Comparison of ENCODE assay signal across 8 mouse cellular contexts in the genomic region with DNA sequence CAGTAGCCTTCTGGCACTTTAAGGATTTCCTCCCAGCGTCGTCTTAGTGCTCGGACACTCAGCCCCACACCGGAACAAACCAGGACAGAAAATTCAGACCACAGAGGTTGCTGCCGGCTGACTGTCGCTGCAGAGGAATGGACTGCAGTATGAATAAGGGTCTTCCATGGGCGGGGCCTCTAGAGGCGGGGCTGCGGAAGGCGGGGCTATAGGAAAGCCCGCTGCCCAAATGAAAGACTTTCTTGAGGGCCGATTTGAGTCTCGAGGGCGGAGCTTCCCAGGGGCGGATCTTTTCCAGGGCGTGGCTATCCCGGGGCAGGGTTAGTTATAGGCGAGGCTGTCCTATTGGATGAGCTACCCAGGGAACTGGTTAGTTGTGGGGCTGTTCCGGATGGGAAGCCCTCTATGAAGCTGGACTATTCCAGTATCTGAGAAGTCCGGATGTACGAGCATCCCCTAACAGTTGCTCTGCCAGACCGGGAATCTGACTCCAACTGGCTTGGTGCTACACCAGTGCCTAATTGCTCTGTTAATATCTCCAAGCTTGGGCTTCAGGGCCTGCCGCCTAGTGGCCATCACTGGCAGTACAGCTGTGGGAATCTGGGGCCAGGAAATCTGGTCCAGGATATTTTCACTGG. TPM values are rescaled to one million over a fixed set of nuclear protein-coding genes. Genes with fewer than 3 reads are reported as not detected.
DNase-seq lines count a peak whose midpoint lies in the region; ATAC-seq and TF ChIP-seq lines count a peak whose summit lies in the region.

Gene Tcaf2, minus strand, starts transcription at position 343 of the 638 bp plus-strand sequence.

- no peaks in the 10 kb centered on the region for H3K36me3 ChIP-seq in heart, embryonic 12.5 days
- no peaks in the 10 kb centered on the region for H3K36me3 ChIP-seq in kidney, embryonic 16.5 days (ENCODE audit: insufficient read depth, low read length)
- H3K36me3 ChIP-seq in myocyte (ENCODE audit: control insufficient read depth, insufficient read depth) = no peaks in the 10 kb centered on the region
- H3K36me3 ChIP-seq in stomach, embryonic 15.5 days = no peaks in the 10 kb centered on the region

- no peaks in the 10 kb centered on the region for H3K79me2 ChIP-seq in myocyte (ENCODE audit: control insufficient read depth, insufficient read depth)

- peak within 1 kb of the TSS; percentile 47 for H3K4me3 ChIP-seq in heart, embryonic 12.5 days
- peak within 1 kb of the TSS; percentile 47 for H3K4me3 ChIP-seq in kidney, embryonic 16.5 days (ENCODE audit: low read length)
- H3K4me3 ChIP-seq in myocyte = peak within 1 kb of the TSS; percentile 37
- H3K4me3 ChIP-seq in stomach, embryonic 15.5 days (replicated peaks) = peak within 1 kb of the TSS; percentile 50

- H3K4me1 ChIP-seq in heart, embryonic 12.5 days (replicated peaks) = 0 out of 2 replicates have a peak, but pooled peaks cover 2% of the 10 kb centered on the region
- H3K4me1 ChIP-seq in kidney, embryonic 16.5 days (ENCODE audit: insufficient read depth, low read length) = no peaks in the 10 kb centered on the region
- no peaks in the 10 kb centered on the region for H3K4me1 ChIP-seq in stomach, embryonic 15.5 days

- WGBS in heart, embryonic 12.5 days = under 1% methylated on average over 23 of the region's 23 CpGs
- WGBS in kidney, embryonic 16.5 days = under 1% methylated on average over 23 of the region's 23 CpGs
- under 1% methylated on average over 23 of the region's 23 CpGs for WGBS in stomach, embryonic 15.5 days

- H3K27me3 ChIP-seq in heart, embryonic 12.5 days (replicated peaks) = no peaks in the 10 kb centered on the region
- H3K27me3 ChIP-seq in kidney, embryonic 16.5 days (ENCODE audit: insufficient read depth, low read length) = no peaks in the 10 kb centered on the region
- no peaks in the 10 kb centered on the region for H3K27me3 ChIP-seq in myocyte (ENCODE audit: control insufficient read depth, insufficient read depth, insufficient read length)
- no peaks in the 10 kb centered on the region for H3K27me3 ChIP-seq in stomach, embryonic 15.5 days (replicated peaks)

- peak; percentile 96 for ATAC-seq in heart, embryonic 12.5 days (ENCODE audit: insufficient number of reproducible peaks, low FRiP score)
- ATAC-seq in kidney, embryonic 16.5 days (ENCODE audit: low FRiP score, low TSS enrichment) = peak; percentile 100
- ATAC-seq in stomach, embryonic 15.5 days (ENCODE audit: insufficient read depth, low FRiP score, low read depth) = peak; percentile 97

- no peak within 1 kb of the TSS for H3ac ChIP-seq in myocyte (ENCODE audit: control insufficient read depth, insufficient read length)

- H3K4me2 ChIP-seq in heart, embryonic 12.5 days = peak within 1 kb of the TSS; percentile 69
- peak within 1 kb of the TSS; percentile 61 for H3K4me2 ChIP-seq in kidney, embryonic 16.5 days (replicated peaks; ENCODE audit: low read depth, low read length)
- peak within 1 kb of the TSS; percentile 86 for H3K4me2 ChIP-seq in myocyte (ENCODE audit: low read depth)
- peak within 1 kb of the TSS; percentile 66 for H3K4me2 ChIP-seq in stomach, embryonic 15.5 days

- peak; percentile 7 to 12 for DNase-seq in B cell, adult 2 months
- DNase-seq in c-Kit-negative CD71-positive TER-119-positive erythroid progenitor cells, embryonic 14.5 days (ENCODE audit: low read depth, low spot score) = peak; percentile 15
- DNase-seq in fibroblast of lung, adult 2 months (ENCODE audit: low read depth) = peak; percentile 91
- peak; percentile 80 for DNase-seq in liver

- 0 out of 2 replicates have a peak within 1 kb of the TSS, but pooled peaks have one; percentile 34 for H3K9ac ChIP-seq in heart, embryonic 12.5 days
- H3K9ac ChIP-seq in kidney, embryonic 16.5 days (replicated peaks; ENCODE audit: low read length) = peak within 1 kb of the TSS; percentile 47
- no peak within 1 kb of the TSS for H3K9ac ChIP-seq in stomach, embryonic 15.5 days

- H3K9me3 ChIP-seq in heart, embryonic 12.5 days (replicated peaks) = no peaks in the 10 kb centered on the region
- H3K9me3 ChIP-seq in kidney, embryonic 16.5 days (ENCODE audit: low read length) = no peaks in the 10 kb centered on the region
- no peaks in the 10 kb centered on the region for H3K9me3 ChIP-seq in stomach, embryonic 15.5 days

- TF ChIP-seq POLR2A in myocyte (IDR thresholded peaks at IDR 0.05; ENCODE audit: insufficient read length, low read depth) = no peak

- no peak within 1 kb of the TSS for H3K27ac ChIP-seq in heart, embryonic 12.5 days (ENCODE audit: poor library complexity, severe bottlenecking)
- H3K27ac ChIP-seq in kidney, embryonic 16.5 days (ENCODE audit: low read length) = no peak within 1 kb of the TSS
- H3K27ac ChIP-seq in stomach, embryonic 15.5 days = peak within 1 kb of the TSS; percentile 40; the same call in 1 of the 2 replicates

TF ChIP-seq in myocyte, 11 proteins besides CTCF, POLR2A, EP300 and RAD21:
- TF ChIP-seq MYOD1 (IDR thresholded peaks at IDR 0.05; ENCODE audit: control insufficient read depth in 1 of 3, insufficient read length in 2 of 3, low read depth in 2 of 3) (peak in 1 of 3 experiments; percentile 10), SRF (IDR thresholded peaks at IDR 0.05; ENCODE audit: control insufficient read depth, insufficient read length, low read depth) (no peak)

RNA-seq across cellular contexts. Expression of gene Tcaf2, which starts in this region (rescaled TPM):
- polyA plus RNA-seq in heart, embryonic 12.5 days (2016; fragmentation: Nextera tagmentation; extraction: Ambion mirVana) = 3.0 and 3.1 TPM in 2 replicates
- polyA plus RNA-seq in kidney, embryonic 16.5 days (2015; fragmentation: Nextera tagmentation; extraction: Ambion mirVana) = 6.1 and 7.0 TPM in 2 replicates
- 4.3 TPM for polyA plus RNA-seq in myocyte (2012; fragmentation: generic; extraction: Trizol)
- 9.5 and 11.9 TPM in 2 replicates for polyA plus RNA-seq in stomach, embryonic 15.5 days (2015; fragmentation: Nextera tagmentation; extraction: Ambion mirVana)

Comparison
In these comparisons a context has a peak if more than half of its experiments do, and no peak if none do; other contexts are left out.
1. DNase-seq: peak in every context shown above with its lines; median percentile 91 in fibroblast of lung, adult 2 months; 80 in liver; 15 in c-Kit-negative CD71-positive TER-119-positive erythroid progenitor cells, embryonic 14.5 days; 10 in B cell, adult 2 months.